Mouse (Mus musculus) stomach, embryonic 14.5 days (tissue): ENCODE results near the gene Cdiptos. TPM values are rescaled to one million over a fixed set of nuclear protein-coding genes. Genes with fewer than 3 reads are reported as not detected.
A peak's percentile ranks its signal among the peaks of the same experiment; 100 is the strongest.

ENCODE experiments used
- ATAC-seq: fragments of 200-750 bp; cut with Nextera tagmentation; 2 replicates; pipeline ENCODE4 v1.8.0; 2017; ENCODE audit warnings: low read depth, moderate TSS enrichment; ENCODE audit not compliant: insufficient number of reproducible peaks, insufficient read depth, low FRiP score
- H3K27ac ChIP-seq: fragments of 300-500 bp; sonication (generic); 2 replicates; pipeline ENCODE4 v1.5.1; 2014; ENCODE audit warnings: mild to moderate bottlenecking, low read length, moderate library complexity, mixed read lengths
- H3K27me3 ChIP-seq: fragments of 300-500 bp; sonication (generic); 2 replicates; pipeline ENCODE4 v1.6.1; 2014; ENCODE audit warnings: low read length, control low read depth, mixed read lengths; ENCODE audit not compliant: control insufficient read depth, insufficient read depth
- H3K36me3 ChIP-seq: fragments of 300-500 bp; sonication (generic); 2 replicates; pipeline ENCODE4 v1.6.1; 2014; ENCODE audit warnings: mild to moderate bottlenecking, control low read depth, low read length, moderate library complexity, mixed read lengths; ENCODE audit not compliant: control insufficient read depth, insufficient read depth
- H3K4me1 ChIP-seq: fragments of 300-500 bp; sonication (generic); 2 replicates; pipeline ENCODE4 v1.6.1; 2014; ENCODE audit warnings: low read length, control low read depth, mixed read lengths; ENCODE audit not compliant: control insufficient read depth, insufficient read depth
- H3K4me2 ChIP-seq: fragments of 300-500 bp; sonication (generic); replicated peaks from 2 replicates; pipeline ENCODE4 v1.6.1; 2014; ENCODE audit warnings: low read depth, low read length, control low read depth
- H3K4me3 ChIP-seq: fragments of 300-500 bp; sonication (generic); 2 replicates; pipeline ENCODE4 v1.5.1; 2014; ENCODE audit warnings: low read depth, low read length, control low read depth
- H3K9ac ChIP-seq: fragments of 300-500 bp; sonication (generic); replicated peaks from 2 replicates; pipeline ENCODE4 v1.6.1; 2014; ENCODE audit warnings: low read depth, mild to moderate bottlenecking, control low read depth, low read length, moderate library complexity, mixed read lengths
- H3K9me3 ChIP-seq: fragments of 300-500 bp; sonication (generic); 2 replicates; pipeline ENCODE4 v1.6.1; 2016; ENCODE audit warnings: low read depth, low read length, control low read depth; ENCODE audit not compliant: control insufficient read depth
- WGBS: fragments of 180-500 bp; shearing (Covaris S2); extraction: QIAGEN DNeasy Blood & Tissue Kit; methylation state at CpG from one replicate; pipeline ENCODE4 v1.1.7; 2014; 5-methylcytosine and 5-hydroxymethylcytosine counted together
- polyA plus RNA-seq: library from polyadenylated mRNA; unstranded; fragments of >200 nt; fragmentation: Nextera tagmentation; extraction: Ambion mirVana; gene quantifications from 2 replicates; pipeline ENCODE4 v1.2.1, GENCODE M21; 2014

The Cdiptos gene
- polyA plus RNA-seq, 1 experiment from 2014 or later: 1.6 TPM

DNA sequence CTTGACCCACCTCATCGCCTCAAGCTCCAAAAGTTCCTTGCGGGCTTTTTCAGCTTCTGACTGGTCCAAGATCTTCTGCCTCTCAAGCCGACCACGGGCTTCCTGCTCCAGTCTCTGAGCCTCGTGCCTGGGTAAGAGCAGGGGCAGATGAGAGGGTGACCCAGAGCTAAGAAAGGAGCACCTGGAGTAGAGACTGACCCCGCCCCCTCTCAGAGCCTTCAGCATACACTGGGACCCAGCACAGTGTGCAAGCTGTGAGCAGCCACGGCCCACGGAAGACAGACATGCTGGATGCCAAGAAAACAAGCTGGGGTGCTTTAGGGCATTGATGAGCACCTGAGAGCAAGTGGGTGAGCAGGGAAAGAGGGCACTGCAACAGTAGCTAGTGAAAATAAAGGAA lies 12.9 kb upstream of the Cdiptos start:
- WGBS: 64% methylated on average over 8 of the region's 8 CpGs
- Histone ChIP-seq H3K27me3 (no peaks in the 10 kb centered on the region), H3K27ac (no peak overlapping the region), H3K4me2 (no peak overlapping the region), H3K9me3 (no peaks in the 10 kb centered on the region), H3K4me1 (no peaks in the 10 kb centered on the region), H3K36me3 (no peaks in the 10 kb centered on the region), H3K9ac (no peak overlapping the region), H3K4me3 (no peak overlapping the region)
- ATAC-seq: no peak

DNA sequence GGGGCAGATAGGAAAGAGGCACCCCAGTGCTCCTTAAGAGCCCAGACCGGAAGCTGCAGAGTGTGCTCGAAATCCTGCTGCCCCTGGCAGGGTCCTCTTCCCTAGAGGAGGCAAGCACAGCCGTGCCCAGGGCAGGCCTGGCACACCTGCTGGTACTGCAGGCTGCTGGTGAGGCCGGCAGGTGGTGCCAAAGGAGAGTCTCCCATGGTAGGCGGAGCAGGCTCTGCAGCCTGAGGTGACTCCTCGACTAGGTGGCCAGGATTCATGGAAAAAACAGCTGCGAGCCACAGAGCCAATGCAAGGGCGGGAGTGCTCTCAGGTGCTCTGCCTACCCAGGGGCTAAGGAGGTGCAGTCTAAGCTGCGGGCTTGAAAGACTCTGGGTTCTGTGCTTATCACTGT lies 10.4 kb upstream of the Cdiptos start:
- no peak overlapping the region for H3K4me3 ChIP-seq
- no peaks in the 10 kb centered on the region for H3K36me3 ChIP-seq
- H3K4me1 ChIP-seq: no peaks in the 10 kb centered on the region
- WGBS: 41% methylated on average over 9 of the region's 9 CpGs
- H3K4me2 ChIP-seq: no peak overlapping the region
- no peaks in the 10 kb centered on the region for H3K27me3 ChIP-seq
- H3K27ac ChIP-seq: no peak overlapping the region
- ATAC-seq: peak; percentile 66; the same call in 1 of the 2 replicates
- H3K9me3 ChIP-seq: no peaks in the 10 kb centered on the region
- no peak overlapping the region for H3K9ac ChIP-seq

DNA sequence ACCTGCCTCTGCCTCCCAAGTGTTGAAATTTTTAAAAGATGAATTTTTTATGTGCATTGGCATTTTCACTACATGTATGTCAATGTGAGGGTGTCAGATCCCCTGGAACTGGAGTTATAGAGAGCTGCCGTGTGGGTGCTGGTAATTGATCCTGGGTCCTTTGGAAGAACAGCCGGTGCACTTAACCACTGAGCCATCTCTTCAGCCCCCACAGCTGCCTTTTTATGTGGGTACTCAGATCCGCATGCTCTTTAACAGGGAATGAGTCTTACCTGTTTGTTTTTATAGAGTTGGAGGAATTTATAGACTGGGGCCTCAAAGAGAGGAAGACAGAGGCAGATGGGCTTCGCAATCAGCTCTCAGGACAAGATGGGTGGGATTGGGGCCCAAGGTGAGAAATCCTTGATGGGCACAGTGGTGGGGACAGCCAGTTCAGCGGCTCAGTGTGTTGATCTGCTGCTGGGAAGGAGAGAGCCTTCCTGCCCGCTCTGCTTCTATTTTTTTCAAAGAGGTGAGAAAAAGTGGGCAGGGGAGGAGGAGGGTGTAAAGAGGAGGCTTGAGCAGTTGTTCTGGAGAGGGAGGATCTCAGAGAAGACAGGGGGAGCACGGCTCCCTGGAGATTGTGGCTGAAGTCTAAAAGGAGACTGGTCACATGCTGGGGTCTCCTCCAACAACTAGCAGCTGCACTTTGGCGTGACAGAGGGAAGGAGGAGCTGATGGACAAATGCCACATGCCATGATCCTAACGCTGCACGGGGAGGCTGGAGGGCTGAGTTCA lies 9.0 kb upstream of the Cdiptos start:
- no peak for ATAC-seq
- no peak overlapping the region for H3K4me2 ChIP-seq
- no peaks in the 10 kb centered on the region for H3K4me1 ChIP-seq
- H3K9ac ChIP-seq: no peak overlapping the region
- no peaks in the 10 kb centered on the region for H3K27me3 ChIP-seq
- WGBS: 39% methylated on average over 10 of the region's 10 CpGs
- no peak overlapping the region for H3K4me3 ChIP-seq
- peaks cover 3% of the 10 kb centered on the region for H3K36me3 ChIP-seq
- H3K27ac ChIP-seq: no peak overlapping the region
- no peaks in the 10 kb centered on the region for H3K9me3 ChIP-seq

DNA sequence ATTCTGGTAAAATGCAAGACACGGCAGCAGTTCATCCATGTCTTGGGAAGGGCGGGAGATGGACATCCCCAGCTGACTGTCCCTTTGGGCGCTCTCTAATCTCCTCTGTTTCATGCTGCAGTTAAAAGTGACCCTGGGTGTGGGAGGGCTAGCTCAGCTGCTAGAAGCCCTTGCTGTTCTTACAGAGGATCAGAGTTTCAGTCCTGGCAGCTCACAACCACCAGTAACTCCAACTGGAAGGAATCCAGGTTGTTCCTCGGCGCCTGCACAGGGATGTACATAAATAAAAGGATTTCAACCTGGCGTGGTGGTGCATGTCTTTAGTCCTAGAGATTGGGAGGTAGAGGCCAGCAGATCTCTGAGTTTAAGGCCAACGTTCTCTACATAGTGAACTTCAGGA lies 7.2 kb upstream of the Cdiptos start:
- Histone ChIP-seq H3K27ac (no peak overlapping the region), H3K27me3 (no peaks in the 10 kb centered on the region), H3K9me3 (no peaks in the 10 kb centered on the region), H3K9ac (no peak overlapping the region), H3K4me1 (no peaks in the 10 kb centered on the region), H3K4me2 (no peak overlapping the region), H3K36me3 (peaks cover 21% of the 10 kb centered on the region), H3K4me3 (no peak overlapping the region)
- no peak for ATAC-seq
- WGBS: 75% methylated on average over 7 of the region's 7 CpGs

DNA sequence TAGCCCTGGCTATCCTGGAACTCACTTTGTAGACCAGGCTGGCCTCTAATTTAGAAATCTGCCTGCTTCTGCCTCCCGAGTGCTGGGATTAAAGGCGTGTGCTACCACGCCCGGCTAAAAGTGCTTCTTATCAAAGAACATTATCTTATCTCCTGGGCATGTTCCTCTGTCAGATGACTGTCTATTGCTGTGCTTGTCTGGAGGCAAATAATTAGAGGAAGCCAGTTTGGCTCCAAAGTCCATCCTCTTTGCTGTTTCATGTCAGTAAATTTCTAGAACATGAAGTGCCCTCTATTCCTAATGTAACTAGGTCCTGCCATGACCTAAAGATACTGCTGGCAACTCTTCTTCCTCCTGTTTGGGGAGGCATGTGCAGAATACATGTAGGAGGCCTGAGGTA lies 6.2 kb upstream of the Cdiptos start:
- WGBS: 78% methylated on average over 4 of the region's 4 CpGs
- Histone ChIP-seq H3K9ac (no peak overlapping the region), H3K4me3 (no peak overlapping the region), H3K9me3 (no peaks in the 10 kb centered on the region), H3K27me3 (no peaks in the 10 kb centered on the region), H3K27ac (no peak overlapping the region), H3K4me1 (no peaks in the 10 kb centered on the region), H3K36me3 (peaks cover 25% of the 10 kb centered on the region), H3K4me2 (no peak overlapping the region)
- no peak for ATAC-seq

DNA sequence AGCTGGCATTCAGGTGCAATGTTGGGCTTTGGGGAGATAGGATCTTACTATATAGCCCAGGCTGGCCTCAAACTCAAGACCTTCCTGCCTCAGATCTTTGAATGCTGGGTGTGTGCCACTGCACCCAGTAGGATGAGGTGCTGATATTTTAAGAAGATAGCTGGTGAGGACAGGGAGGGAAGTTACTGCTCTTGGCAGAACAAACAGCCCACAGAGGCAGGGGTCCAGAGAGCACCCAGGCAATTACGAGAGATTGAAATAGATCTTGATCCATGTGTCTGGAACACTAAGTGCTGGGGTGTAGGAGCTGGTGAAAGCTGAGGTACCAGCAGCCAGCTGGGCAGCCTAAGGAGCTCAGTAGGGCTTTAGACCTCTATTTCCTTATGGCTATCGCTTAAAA lies 5.7 kb upstream of the Cdiptos start:
- 84% methylated on average over 2 of the region's 2 CpGs for WGBS
- no peak for ATAC-seq

DNA sequence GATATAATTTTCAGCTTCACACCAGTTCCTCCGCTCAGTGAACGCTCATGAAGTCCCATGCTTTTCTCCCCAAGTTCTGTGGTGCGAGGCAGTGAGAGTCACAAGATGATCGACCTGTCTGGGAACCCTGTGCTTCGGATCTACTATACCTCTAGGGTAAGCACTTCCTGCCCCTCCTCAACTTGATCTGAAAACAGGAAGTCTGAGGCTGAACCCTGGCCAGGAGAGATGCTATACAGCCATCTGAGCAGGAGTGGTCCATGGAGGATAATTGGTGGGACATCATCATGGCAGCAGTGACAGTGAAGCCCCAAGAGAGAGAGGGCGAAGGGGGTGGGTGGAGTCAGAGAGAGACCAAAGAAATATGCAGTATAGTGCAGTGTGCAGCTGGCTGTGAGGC lies 2.9 kb upstream of the Cdiptos start:
- H3K36me3 ChIP-seq: peaks cover 25% of the 10 kb centered on the region
- no peak overlapping the region for H3K4me3 ChIP-seq
- no peak for ATAC-seq
- H3K4me2 ChIP-seq: no peak overlapping the region
- H3K4me1 ChIP-seq: peaks cover 4% of the 10 kb centered on the region; the same call in 1 of the 2 replicates
- H3K9ac ChIP-seq: no peak overlapping the region
- WGBS: 91% methylated on average over 6 of the region's 6 CpGs
- no peak overlapping the region for H3K27ac ChIP-seq
- no peaks in the 10 kb centered on the region for H3K9me3 ChIP-seq
- H3K27me3 ChIP-seq: no peaks in the 10 kb centered on the region

More for the DNA sequence above, 5.7 kb upstream of the Cdiptos start:
- H3K4me2 ChIP-seq: no peak overlapping the region
- peaks cover 25% of the 10 kb centered on the region for H3K36me3 ChIP-seq
- H3K4me3 ChIP-seq: no peak overlapping the region
- no peak overlapping the region for H3K27ac ChIP-seq
- no peaks in the 10 kb centered on the region for H3K27me3 ChIP-seq
- no peaks in the 10 kb centered on the region for H3K4me1 ChIP-seq
- H3K9me3 ChIP-seq: no peaks in the 10 kb centered on the region
- H3K9ac ChIP-seq: no peak overlapping the region

DNA sequence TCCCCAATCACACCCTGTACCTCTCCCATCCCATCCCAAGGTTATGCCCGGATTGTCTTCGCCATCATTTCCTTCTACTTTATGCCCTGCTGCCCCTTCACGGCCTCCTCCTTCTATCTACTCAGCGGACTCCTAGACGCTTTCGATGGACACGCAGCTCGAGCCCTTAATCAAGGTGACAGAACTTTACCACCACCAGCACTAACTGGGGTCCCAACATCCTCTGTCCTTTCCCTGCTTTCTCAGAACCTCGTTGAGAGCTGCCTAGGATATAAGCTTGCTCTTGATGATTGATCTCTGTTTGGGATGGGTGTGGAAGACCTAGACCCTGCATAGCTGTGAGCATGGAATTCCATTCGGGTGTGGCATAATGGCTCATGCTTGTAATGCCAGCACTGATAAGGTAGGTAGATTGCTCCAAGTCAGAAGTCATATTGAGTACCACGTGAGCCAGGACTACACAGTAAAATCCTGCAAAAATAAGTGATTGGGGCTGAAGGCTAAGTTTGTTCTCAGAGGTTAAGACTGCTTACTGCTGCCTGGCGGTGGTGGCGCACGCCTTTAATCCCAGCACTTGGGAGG lies 1.1 kb upstream of the Cdiptos start:
- peak overlapping the region; percentile 100 for H3K4me3 ChIP-seq
- ATAC-seq: no peak
- peak overlapping the region; percentile 96; the same call in 1 of the 2 replicates for H3K27ac ChIP-seq
- peaks cover 4% of the 10 kb centered on the region; the same call in 1 of the 2 replicates for H3K4me1 ChIP-seq
- no peaks in the 10 kb centered on the region for H3K9me3 ChIP-seq
- H3K4me2 ChIP-seq: peak overlapping the region; percentile 54
- peaks cover 25% of the 10 kb centered on the region for H3K36me3 ChIP-seq
- 20% methylated on average over 14 of the region's 14 CpGs for WGBS
- no peaks in the 10 kb centered on the region for H3K27me3 ChIP-seq
- H3K9ac ChIP-seq: peak overlapping the region; percentile 98

DNA sequence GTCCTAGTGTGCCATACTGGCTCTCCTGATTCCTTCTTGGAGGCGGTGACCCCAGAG lies 177 bp downstream of the Cdiptos start, which contains the start of gene Cdipt:
Gene Cdipt (plus strand): TSS at position 22 of the 57 bp plus-strand sequence.
- H3K9ac ChIP-seq: peak within 1 kb of the TSS; percentile 98
- peak within 1 kb of the TSS; percentile 96 for H3K27ac ChIP-seq
- peaks cover 25% of the 10 kb centered on the region for H3K36me3 ChIP-seq
- no peaks in the 10 kb centered on the region for H3K27me3 ChIP-seq
- H3K4me1 ChIP-seq: peaks cover 4% of the 10 kb centered on the region; the same call in 1 of the 2 replicates
- H3K4me2 ChIP-seq: peak within 1 kb of the TSS; percentile 54
- 0% methylated on average over 1 of the region's 1 CpGs for WGBS
- H3K4me3 ChIP-seq: peak within 1 kb of the TSS; percentile 100
- ATAC-seq: no peak
- no peaks in the 10 kb centered on the region for H3K9me3 ChIP-seq
